Mouse (Mus musculus) midbrain, embryonic 11.5 days (tissue): ENCODE measurements at regions not wholly inside any gene's neighbourhood (a gene's known extent, or its start where the extent isn't known, plus 50 kb on each side); places are given as distances from the start of the nearest gene placed in this dataset.
A peak's percentile ranks its signal among the peaks of the same experiment; 100 is the strongest.
"Not testable (repeated sequence)": the region's sequence is repeated elsewhere in the genome, so short reads cannot be mapped to it uniquely, and the experiment has no call there.

ENCODE experiments used
- ATAC-seq: fragments of 200-750 bp; cut with Nextera tagmentation; 2 replicates; pipeline ENCODE4 v1.8.0; 2017; ENCODE audit warnings: moderate TSS enrichment, moderate library complexity; ENCODE audit not compliant: low FRiP score
- DNase-seq: peaks from one replicate; pipeline ENCODE4 v3.0.0; 2015; ENCODE audit warnings: low spot score; ENCODE audit errors: missing footprints
- H3K27ac ChIP-seq: fragments of 300-500 bp; sonication (generic); 2 replicates; pipeline ENCODE4 v1.5.1; 2014; ENCODE audit warnings: low read depth, low read length
- H3K27me3 ChIP-seq: fragments of 300-500 bp; sonication (generic); 2 replicates; pipeline ENCODE4 v1.6.1; 2014; ENCODE audit warnings: mild to moderate bottlenecking, low read length, moderate library complexity, mixed read lengths; ENCODE audit not compliant: control insufficient read depth, insufficient read depth
- H3K36me3 ChIP-seq: fragments of 300-500 bp; sonication (generic); 2 replicates; pipeline ENCODE4 v1.6.1; 2014; ENCODE audit warnings: mild to moderate bottlenecking, low read length, moderate library complexity, mixed read lengths; ENCODE audit not compliant: control insufficient read depth, insufficient read depth
- H3K4me1 ChIP-seq: fragments of 300-500 bp; sonication (generic); 2 replicates; pipeline ENCODE4 v1.6.1; 2014; ENCODE audit warnings: low read length; ENCODE audit not compliant: control insufficient read depth, insufficient read depth
- H3K4me2 ChIP-seq: fragments of 300-500 bp; sonication (generic); 2 replicates; pipeline ENCODE4 v1.6.1; 2014; ENCODE audit warnings: mild to moderate bottlenecking, moderate library complexity
- H3K4me3 ChIP-seq: fragments of 300-500 bp; sonication (generic); 2 replicates; pipeline ENCODE4 v1.5.1; 2014; ENCODE audit warnings: low read depth, low read length
- H3K9ac ChIP-seq: fragments of 300-500 bp; sonication (generic); 2 replicates; pipeline ENCODE4 v1.6.1; 2014; ENCODE audit warnings: low read length
- H3K9me3 ChIP-seq: fragments of 300-500 bp; sonication (generic); 2 replicates; pipeline ENCODE4 v1.6.1; 2016; ENCODE audit warnings: low read length; ENCODE audit not compliant: control insufficient read depth
- WGBS: fragments of 180-500 bp; shearing (Covaris S2); extraction: QIAGEN DNeasy Blood & Tissue Kit; methylation state at CpG from one replicate; pipeline ENCODE4 v1.1.7; 2014; 5-methylcytosine and 5-hydroxymethylcytosine counted together

DNA sequence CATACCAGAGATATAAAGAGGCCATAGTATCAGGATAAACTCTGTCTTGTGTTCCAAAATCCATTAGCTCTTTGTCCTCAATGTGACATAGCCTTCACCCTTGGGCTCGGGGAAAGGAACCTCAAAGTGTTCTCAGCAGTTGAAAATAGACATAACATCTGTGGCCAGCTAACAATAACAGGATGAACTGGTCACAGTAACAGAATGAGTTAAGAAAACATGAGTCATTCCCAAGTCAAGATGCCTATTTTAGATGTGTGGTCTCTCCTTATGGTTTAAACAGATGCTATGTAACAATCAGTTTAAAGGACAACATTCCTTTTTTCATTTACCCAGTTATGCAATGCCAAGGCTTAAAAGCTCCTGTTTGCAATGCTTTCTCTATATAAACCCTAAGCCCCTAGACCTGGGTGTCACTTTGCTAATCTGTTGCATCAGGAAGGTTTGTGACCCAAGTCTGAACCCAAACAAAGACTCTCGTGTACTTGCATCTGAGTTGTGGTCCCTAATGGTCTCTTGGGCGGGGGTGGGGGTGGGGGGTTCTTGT is 920.5 kb upstream of the Dsel start:
- no peak overlapping the region for H3K4me2 ChIP-seq
- H3K36me3 ChIP-seq, result no peaks in the 10 kb centered on the region
- H3K4me1 ChIP-seq, result no peaks in the 10 kb centered on the region
- no peak overlapping the region for H3K27ac ChIP-seq
- H3K4me3 ChIP-seq, result no peak overlapping the region
- DNase-seq (peak; percentile 74), ATAC-seq (no peak)
- H3K9me3 ChIP-seq, result no peaks in the 10 kb centered on the region
- 57% methylated on average over 3 of the region's 3 CpGs for WGBS
- no peaks in the 10 kb centered on the region for H3K27me3 ChIP-seq
- no peak overlapping the region for H3K9ac ChIP-seq

DNA sequence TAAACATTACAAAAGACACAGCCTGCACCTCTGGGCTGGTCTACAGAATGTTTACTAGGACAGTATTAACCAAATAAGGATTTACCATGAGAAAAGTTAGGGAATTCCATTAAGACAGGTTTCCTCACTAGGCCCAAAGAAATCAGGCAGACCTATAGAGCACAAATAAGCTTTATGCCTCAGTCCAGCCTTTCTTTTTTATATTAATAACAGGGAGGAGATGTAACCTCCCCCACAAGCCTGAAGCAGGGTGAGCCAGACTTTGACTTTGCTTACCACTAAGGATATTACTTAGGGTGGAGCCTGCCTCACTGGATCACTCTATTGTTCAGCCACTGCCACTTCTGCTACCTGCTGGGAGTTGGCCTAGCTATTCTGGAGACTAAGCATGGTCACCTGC is 915.1 kb upstream of the Dsel start:
- Histone ChIP-seq H3K4me2 (no peak overlapping the region), H3K9ac (no peak overlapping the region), H3K27ac (no peak overlapping the region), H3K4me3 (no peak overlapping the region), H3K4me1 (no peaks in the 10 kb centered on the region), H3K9me3 (no peaks in the 10 kb centered on the region), H3K36me3 (no peaks in the 10 kb centered on the region), H3K27me3 (no peaks in the 10 kb centered on the region)
- DNase-seq (no peak), ATAC-seq (no peak)

DNA sequence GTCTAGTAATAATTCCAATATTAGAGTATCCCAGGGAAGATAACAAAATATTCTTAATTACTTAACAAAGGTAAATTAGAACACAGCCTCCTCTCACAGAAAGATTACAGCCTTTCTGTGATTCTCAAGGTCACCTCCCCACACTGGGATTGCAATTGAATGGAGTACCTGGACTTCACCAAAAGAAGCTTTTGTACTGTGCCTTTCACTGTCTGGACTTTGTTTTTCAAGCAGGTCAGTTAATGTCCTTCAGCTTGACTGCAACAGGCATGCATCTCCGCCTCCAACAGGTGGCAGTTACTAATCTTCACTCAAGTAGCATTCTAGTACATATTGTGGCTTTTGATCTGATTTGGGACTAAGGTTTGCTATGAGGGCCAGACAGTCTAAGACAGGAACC is 913.8 kb upstream of the Dsel start:
- Histone ChIP-seq H3K36me3 (no peaks in the 10 kb centered on the region), H3K4me2 (no peak overlapping the region), H3K9ac (no peak overlapping the region), H3K9me3 (no peaks in the 10 kb centered on the region), H3K27ac (no peak overlapping the region), H3K4me3 (no peak overlapping the region), H3K27me3 (no peaks in the 10 kb centered on the region), H3K4me1 (no peaks in the 10 kb centered on the region)
- WGBS, result 88% methylated on average over 1 of the region's 1 CpGs
- ATAC-seq, result no peak
- DNase-seq, result no peak

DNA sequence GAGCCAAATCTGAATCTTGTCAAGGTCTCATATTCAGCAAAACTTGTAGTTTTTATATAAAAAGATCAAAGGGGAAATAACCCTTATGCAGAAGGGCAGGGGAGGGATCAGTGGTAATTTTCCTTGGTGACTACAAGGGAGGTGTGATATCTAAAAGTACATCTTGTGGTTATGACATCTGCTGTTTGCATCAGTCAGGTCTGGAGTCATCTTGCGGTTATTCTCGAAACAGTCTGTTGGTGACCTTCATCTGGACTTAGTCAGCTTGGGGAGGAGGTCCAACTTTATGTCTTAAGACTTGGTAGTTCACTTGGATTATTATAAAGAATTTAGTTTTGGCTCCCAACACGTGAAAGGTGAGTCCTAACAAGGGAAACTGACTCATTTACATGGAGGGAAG is 885.9 kb upstream of the Dsel start:
- H3K27me3 ChIP-seq, H3K4me2 ChIP-seq, H3K9me3 ChIP-seq, H3K9ac ChIP-seq, ATAC-seq, DNase-seq, H3K4me3 ChIP-seq, H3K36me3 ChIP-seq, H3K4me1 ChIP-seq, H3K27ac ChIP-seq: not testable (repeated sequence)
- 77% methylated on average over 3 of the region's 3 CpGs for WGBS

DNA sequence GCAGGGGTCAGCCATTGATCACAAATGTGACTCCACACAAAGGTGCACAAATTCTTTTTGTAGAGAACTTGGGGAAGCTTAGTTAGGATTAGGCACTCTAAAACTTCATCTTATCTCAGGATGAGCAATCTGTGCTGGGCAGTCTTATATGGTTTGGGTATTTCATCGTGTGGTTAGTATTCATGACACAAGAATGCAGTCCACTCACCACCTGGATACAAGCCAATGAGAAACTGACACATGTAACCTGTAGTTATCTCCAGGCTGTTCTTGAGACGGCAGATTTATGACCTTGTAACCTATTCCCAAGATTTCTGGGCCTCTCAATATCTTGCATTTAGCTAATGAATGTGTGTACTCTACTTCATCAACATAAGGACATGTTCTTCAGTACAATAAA is 883.8 kb upstream of the Dsel start:
- Histone ChIP-seq H3K4me2 (no peak overlapping the region), H3K27ac (no peak overlapping the region), H3K27me3 (no peaks in the 10 kb centered on the region), H3K4me1 (no peaks in the 10 kb centered on the region), H3K36me3 (no peaks in the 10 kb centered on the region), H3K9ac (no peak overlapping the region), H3K9me3 (no peaks in the 10 kb centered on the region), H3K4me3 (no peak overlapping the region)
- WGBS, result 73% methylated on average over 2 of the region's 2 CpGs
- ATAC-seq (no peak), DNase-seq (no peak)

DNA sequence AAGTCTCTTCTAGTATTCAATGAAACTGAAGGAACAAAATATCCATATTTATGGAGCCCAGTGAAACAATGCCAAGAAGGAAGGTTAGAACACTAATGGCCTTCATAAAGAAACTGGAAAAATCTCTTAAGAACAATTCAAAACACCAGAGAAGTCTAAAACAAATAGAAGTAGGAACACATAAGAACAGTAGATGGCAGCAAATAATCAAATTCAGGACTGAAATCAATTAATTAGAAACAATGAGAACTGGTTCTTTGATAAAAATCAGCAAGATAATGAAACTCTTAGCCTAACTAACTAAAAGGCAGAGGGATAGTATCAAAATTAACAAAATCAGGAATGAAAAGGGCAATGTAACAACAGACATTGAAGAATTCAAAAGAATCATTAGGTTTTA is 839.2 kb upstream of the Dsel start:
- Histone ChIP-seq H3K4me3 (no peak overlapping the region), H3K4me2 (no peak overlapping the region), H3K27me3 (no peaks in the 10 kb centered on the region), H3K9me3 (no peaks in the 10 kb centered on the region), H3K4me1 (no peaks in the 10 kb centered on the region), H3K27ac (no peak overlapping the region), H3K36me3 (no peaks in the 10 kb centered on the region), H3K9ac (no peak overlapping the region)
- ATAC-seq, result no peak
- DNase-seq, result no peak

DNA sequence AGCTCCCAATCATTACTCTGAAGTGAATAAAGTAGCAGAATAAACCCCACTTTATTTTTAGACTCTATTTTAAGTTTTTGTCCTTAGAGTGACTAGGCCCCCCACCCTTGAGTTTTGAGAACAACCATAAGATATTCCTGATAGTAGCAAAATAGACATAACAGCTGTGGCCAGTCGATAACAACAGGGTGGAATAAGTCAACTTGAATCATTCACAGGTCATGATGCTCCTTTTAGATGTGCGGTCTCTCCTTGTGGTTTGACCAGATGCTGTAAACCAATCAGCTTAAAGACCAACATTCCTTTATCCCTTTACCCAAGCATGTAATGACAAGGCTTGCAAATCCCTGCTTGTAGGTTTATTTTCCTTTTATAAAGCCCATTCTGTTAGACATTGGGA is 794.2 kb upstream of the Dsel start:
- no peaks in the 10 kb centered on the region for H3K36me3 ChIP-seq
- H3K4me3 ChIP-seq, result no peak overlapping the region
- H3K9ac ChIP-seq, result no peak overlapping the region
- 82% methylated on average over 2 of the region's 2 CpGs for WGBS
- H3K4me1 ChIP-seq, result no peaks in the 10 kb centered on the region
- DNase-seq, result no peak
- ATAC-seq, result no peak
- no peaks in the 10 kb centered on the region for H3K27me3 ChIP-seq
- no peak overlapping the region for H3K27ac ChIP-seq
- no peaks in the 10 kb centered on the region for H3K9me3 ChIP-seq
- H3K4me2 ChIP-seq, result no peak overlapping the region

DNA sequence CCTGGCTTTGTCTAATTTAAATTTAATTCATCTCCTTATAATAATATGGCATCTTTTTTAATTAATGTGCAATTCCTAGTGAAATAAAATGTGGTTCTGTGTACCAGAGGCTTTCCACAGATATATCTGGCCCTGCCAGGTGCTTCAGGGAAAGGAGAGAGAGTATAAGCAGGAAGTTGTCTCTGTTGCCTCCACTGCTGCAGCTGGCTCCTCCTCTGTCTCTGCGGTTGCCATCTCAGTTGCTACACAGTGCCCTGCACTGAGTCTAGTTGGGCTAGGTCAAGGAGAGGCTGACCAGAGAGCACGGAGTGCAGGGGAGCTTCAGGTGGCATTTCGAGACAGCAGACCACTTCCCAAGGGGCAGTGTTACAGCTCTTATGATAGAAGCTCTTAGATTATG is 773.6 kb upstream of the Dsel start:
- H3K36me3 ChIP-seq, result no peaks in the 10 kb centered on the region
- DNase-seq, result no peak
- no peak overlapping the region for H3K9ac ChIP-seq
- no peak for ATAC-seq
- H3K4me3 ChIP-seq, result no peak overlapping the region
- no peak overlapping the region for H3K4me2 ChIP-seq
- H3K9me3 ChIP-seq, result no peaks in the 10 kb centered on the region
- no peaks in the 10 kb centered on the region for H3K4me1 ChIP-seq
- 78% methylated on average over 3 of the region's 3 CpGs for WGBS
- no peaks in the 10 kb centered on the region for H3K27me3 ChIP-seq
- H3K27ac ChIP-seq, result no peak overlapping the region
